Mouse (Mus musculus) megakaryocyte, embryonic 14.5 days (primary cell): ENCODE results near the gene Prr7.

Experiments
- FLI1 ChIP-seq: IDR thresholded peaks from 2 replicates; pipeline ENCODE4 v1.6.1; 2012; ENCODE audit warnings: low read length, inconsistent platforms, mixed read lengths
- GATA1 ChIP-seq: IDR thresholded peaks from 3 replicates; pipeline ENCODE4 v1.6.1; 2012; ENCODE audit warnings: mixed read lengths, low read length, inconsistent platforms, borderline replicate concordance

DNA sequence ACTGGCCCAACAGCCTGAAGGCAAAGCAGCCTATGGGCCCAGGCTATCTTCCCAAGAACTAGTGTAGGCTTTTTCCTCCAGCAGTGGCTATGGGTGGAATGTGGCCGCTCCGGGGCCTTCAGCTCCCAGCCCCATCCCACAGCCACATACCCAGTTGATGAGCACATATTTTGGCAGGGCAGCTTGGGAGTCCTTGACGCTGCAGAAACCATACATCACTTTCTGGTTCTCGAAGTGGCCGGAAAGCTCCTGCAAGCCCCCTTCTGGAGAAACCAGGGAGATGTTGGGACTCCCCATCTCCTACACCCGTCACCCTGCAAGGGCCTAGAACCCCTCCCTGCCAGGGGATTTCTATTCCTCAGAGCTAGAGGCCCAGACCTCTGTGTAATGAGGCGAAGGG lies 18.5 kb downstream of the Prr7 start:
- TF ChIP-seq GATA1 (no peak), FLI1 (no peak)
